Mouse (Mus musculus): ENCODE measurements at regions not wholly inside any gene's neighbourhood (a gene's known extent, or its start where the extent isn't known, plus 50 kb on each side); places are given as distances from the start of the nearest gene placed in this dataset.

GRCm38 (mm10) chr13:58679663-58680062, 69.0 kb upstream of the Slc28a3 start:
- TF ChIP-seq GATA2 (IDR thresholded peaks at IDR 0.05; ENCODE audit: borderline replicate concordance, low read depth, low read length) (no peak), CTCF (IDR thresholded peaks at IDR 0.05; ENCODE audit: low read depth, low read length) (no peak)

Data from G1E (cell line).